10 mouse cellular contexts compared by ENCODE assay signal in genomic region chr10:95388821-95389477, GRCm38 (mm10). TPM values are rescaled to one million over a fixed set of nuclear protein-coding genes. Genes with fewer than 3 reads are reported as not detected.
DNase-seq lines count a peak whose midpoint lies in the region; ATAC-seq and TF ChIP-seq lines count a peak whose summit lies in the region.
"Had no signal": no experiment of that assay in that cellular context is flagged by ENCODE, and none has a peak within 500 bp of the region (broad histone marks: within the 10 kb centered on the region; RNA-seq: fewer than 3 reads in every experiment).

No protein-coding gene starts in this region.

- H3K9me3 ChIP-seq in liver, postnatal 0 days (ENCODE audit: low read length), result no peaks in the 10 kb centered on the region
- H3K9me3 ChIP-seq in heart, embryonic 10.5 days, result no peaks in the 10 kb centered on the region
- no peaks in the 10 kb centered on the region for H3K9me3 ChIP-seq in stomach, embryonic 16.5 days (replicated peaks; ENCODE audit: control insufficient read depth, low read length)

- peak; percentile 20 for DNase-seq in liver, postnatal 0 days
- DNase-seq in liver, result no peak
- DNase-seq in heart, embryonic 10.5 days (ENCODE audit: low spot score), result no peak
- peak; percentile 47 for DNase-seq in kidney, postnatal 10 days
- DNase-seq in layer of hippocampus, adult 11-12 months (ENCODE audit: low spot score), result no peak
- DNase-seq in embryo, embryonic 9.5 days (ENCODE audit: extremely low spot score), result no peak
- DNase-seq: thymus, postnatal 14 days had no signal

- 0 out of 2 replicates have a peak overlapping the region, but pooled peaks have one; percentile 4 for H3K4me2 ChIP-seq in liver, postnatal 0 days (ENCODE audit: low read depth, low read length)
- peak overlapping the region; percentile 39 for H3K4me2 ChIP-seq in stomach, embryonic 16.5 days (ENCODE audit: low read depth, low read length)

- ATAC-seq in liver, postnatal 0 days, result 0 out of 2 replicates have a peak, but pooled peaks have one; percentile 33
- peak; percentile 53; the same call in 1 of the 2 replicates for ATAC-seq in stomach, embryonic 16.5 days (ENCODE audit: insufficient read depth, low FRiP score)
- ATAC-seq in megakaryocyte progenitor cell, adult 5-6 weeks (replicated peaks; ENCODE audit: poor library complexity), result no peak
- ATAC-seq: midbrain, embryonic 16.5 days had no signal

- no peaks in the 10 kb centered on the region for H3K36me3 ChIP-seq in liver, postnatal 0 days (replicated peaks; ENCODE audit: insufficient read depth, low read length)
- no peaks in the 10 kb centered on the region for H3K36me3 ChIP-seq in heart, embryonic 10.5 days
- H3K36me3 ChIP-seq in stomach, embryonic 16.5 days (ENCODE audit: control insufficient read depth, insufficient read depth, low read length), result no peaks in the 10 kb centered on the region

- H3K4me1 ChIP-seq in liver, postnatal 0 days (ENCODE audit: insufficient read depth), result no peaks in the 10 kb centered on the region
- peaks cover 9% of the 10 kb centered on the region for H3K4me1 ChIP-seq in heart, embryonic 10.5 days
- no peaks in the 10 kb centered on the region for H3K4me1 ChIP-seq in stomach, embryonic 16.5 days (ENCODE audit: control insufficient read depth, insufficient read depth, low read length)

- no peak overlapping the region for H3K4me3 ChIP-seq in liver, postnatal 0 days (ENCODE audit: low read depth, low read length)
- H3K4me3 ChIP-seq in heart, embryonic 10.5 days, result 0 out of 2 replicates have a peak overlapping the region, but pooled peaks have one; percentile 3
- 0 out of 2 replicates have a peak overlapping the region, but pooled peaks have one; percentile 9 for H3K4me3 ChIP-seq in stomach, embryonic 16.5 days (replicated peaks; ENCODE audit: low read length)

- no peaks in the 10 kb centered on the region for H3K27me3 ChIP-seq in liver, postnatal 0 days (ENCODE audit: insufficient read depth, low read length)
- H3K27me3 ChIP-seq in heart, embryonic 10.5 days (ENCODE audit: insufficient read depth, poor library complexity, severe bottlenecking), result no peaks in the 10 kb centered on the region
- H3K27me3 ChIP-seq in stomach, embryonic 16.5 days (ENCODE audit: control insufficient read depth, insufficient read depth, low read length), result no peaks in the 10 kb centered on the region

- TF ChIP-seq CTCF in liver, postnatal 0 days (IDR thresholded peaks at IDR 0.05; ENCODE audit: low read depth), result no peak

- H3K27ac ChIP-seq in liver, postnatal 0 days (ENCODE audit: low read depth), result peak overlapping the region; percentile 45; the same call in 1 of the 2 replicates
- peak overlapping the region; percentile 23; the same call in 1 of the 2 replicates for H3K27ac ChIP-seq in heart, embryonic 10.5 days
- peak overlapping the region; percentile 31 for H3K27ac ChIP-seq in stomach, embryonic 16.5 days (ENCODE audit: low read length)

- TF ChIP-seq EP300 in liver, postnatal 0 days (IDR thresholded peaks at IDR 0.05; ENCODE audit: low read depth), result no peak

- H3K9ac ChIP-seq in liver, postnatal 0 days (replicated peaks), result no peak overlapping the region
- no peak overlapping the region for H3K9ac ChIP-seq in stomach, embryonic 16.5 days (ENCODE audit: low read length)

- 61% methylated on average over 23 of the region's 23 CpGs for WGBS in liver, postnatal 0 days (ENCODE audit: insufficient replicate concordance)
- 60% methylated on average over 23 of the region's 23 CpGs for WGBS in heart, embryonic 10.5 days
- WGBS in stomach, embryonic 16.5 days, result 52% methylated on average over 23 of the region's 23 CpGs

RNA-seq across cellular contexts. Expression of gene Socs2, which starts 28.0 kb away (rescaled TPM):
- polyA plus RNA-seq in liver, postnatal 0 days (2015; fragmentation: Nextera tagmentation; extraction: Ambion mirVana), result 67.1 and 86.5 TPM in 2 replicates
- 30.7 and 39.6 TPM in 2 replicates for polyA plus RNA-seq in heart, embryonic 10.5 days (2016; fragmentation: Nextera tagmentation; extraction: Ambion mirVana)
- polyA plus RNA-seq in stomach, embryonic 16.5 days (2015; fragmentation: Nextera tagmentation; extraction: Ambion mirVana), result 24.3 and 27.0 TPM in 2 replicates
- total RNA-seq in megakaryocyte progenitor cell, adult 5-6 weeks (2015), result 1.0 TPM in 1 of 2 replicates, not detected in the other
- 0.33 and 0.61 TPM in 2 replicates for total RNA-seq in megakaryocyte progenitor cell, adult 5-6 weeks (2017)

Comparison
In these comparisons a context has a peak if more than half of its experiments do, and no peak if none do; other contexts are left out.
1. DNase-seq: peak in liver, postnatal 0 days (single experiment) and kidney, postnatal 10 days (single experiment); none in liver (single experiment), heart, embryonic 10.5 days (single experiment), layer of hippocampus, adult 11-12 months (single experiment) and embryo, embryonic 9.5 days (single experiment).
2. Peak in every context shown above with its lines, with median percentiles within 50 percentile points of each other: H3K27ac ChIP-seq.